Mouse (Mus musculus) heart, postnatal 14 days (tissue): ENCODE measurements at regions not wholly inside any gene's neighbourhood (a gene's known extent, or its start where the extent isn't known, plus 50 kb on each side); places are given as distances from the start of the nearest gene placed in this dataset.
"Not testable (repeated sequence)": the region's sequence is repeated elsewhere in the genome, so short reads cannot be mapped to it uniquely, and the experiment has no call there.

Source experiments
- DNase-seq, 2 experiments: peaks; one replicate each; pipeline ENCODE4 v3.0.0; 2021 to 2022
- intact Hi-C: fragments of 180-260 bp; cut with DNase I; formaldehyde crosslinking; loops from one replicate; pipeline ENCODE4 v1.15.1; 2025

- intact Hi-C loops: not testable (repeated sequence)
Measured at GRCm38 (mm10) chr12:115262431-115262830, 785.1 kb upstream of the Zfp386 start.

GRCm38 (mm10) chr12:115276749-115277148, 770.8 kb upstream of the Zfp386 start:
- DNase-seq, intact Hi-C loops: not testable (repeated sequence)

More at GRCm38 (mm10) chr12:115262431-115262830, 785.1 kb upstream of the Zfp386 start:
- DNase-seq: not testable (repeated sequence)

GRCm38 (mm10) chr12:115293772-115294171, 753.8 kb upstream of the Zfp386 start:
- DNase-seq, intact Hi-C loops: not testable (repeated sequence)

- DNase-seq, intact Hi-C loops: not testable (repeated sequence)
Measured at GRCm38 (mm10) chr12:115298041-115298440, 749.5 kb upstream of the Zfp386 start.

GRCm38 (mm10) chr12:115311956-115312355, 735.6 kb upstream of the Zfp386 start:
- no peak for DNase-seq
- intact Hi-C loops: no loop called here

- DNase-seq, intact Hi-C loops: not testable (repeated sequence)
Measured at GRCm38 (mm10) chr12:115312604-115313003, 734.9 kb upstream of the Zfp386 start.

GRCm38 (mm10) chr12:115320641-115321040, 726.9 kb upstream of the Zfp386 start:
- intact Hi-C loops, DNase-seq: not testable (repeated sequence)

- no peak for DNase-seq
- intact Hi-C loops: no loop called here
Measured at GRCm38 (mm10) chr12:115328439-115328838, 719.1 kb upstream of the Zfp386 start.

- intact Hi-C loops, DNase-seq: not testable (repeated sequence)
Measured at GRCm38 (mm10) chr12:115334770-115335169, 712.8 kb upstream of the Zfp386 start.

- DNase-seq: no peak
- intact Hi-C loops: no loop called here
Measured at GRCm38 (mm10) chr12:115336594-115336993, 710.9 kb upstream of the Zfp386 start.

- intact Hi-C loops, DNase-seq: not testable (repeated sequence)
Measured at GRCm38 (mm10) chr12:115346112-115346511, 701.4 kb upstream of the Zfp386 start.

- DNase-seq, intact Hi-C loops: not testable (repeated sequence)
Measured at GRCm38 (mm10) chr12:115359050-115359449, 688.5 kb upstream of the Zfp386 start.

- intact Hi-C loops, DNase-seq: not testable (repeated sequence)
Measured at GRCm38 (mm10) chr12:115365628-115366027, 681.9 kb upstream of the Zfp386 start.

- DNase-seq, intact Hi-C loops: not testable (repeated sequence)
Measured at GRCm38 (mm10) chr12:115371784-115372183, 675.7 kb upstream of the Zfp386 start.

GRCm38 (mm10) chr12:115373056-115373455, 674.5 kb upstream of the Zfp386 start:
- intact Hi-C loops, DNase-seq: not testable (repeated sequence)

- DNase-seq, intact Hi-C loops: not testable (repeated sequence)
Measured at GRCm38 (mm10) chr12:115386479-115386878, 661.0 kb upstream of the Zfp386 start.

- intact Hi-C loops: no loop called here
- DNase-seq: no peak
Measured at GRCm38 (mm10) chr12:115404116-115404515, 643.4 kb upstream of the Zfp386 start.

GRCm38 (mm10) chr12:115404657-115405056, 642.9 kb upstream of the Zfp386 start:
- DNase-seq: no peak
- intact Hi-C loops: no loop called here

GRCm38 (mm10) chr12:115446247-115446646, 601.3 kb upstream of the Zfp386 start:
- DNase-seq, intact Hi-C loops: not testable (repeated sequence)

- DNase-seq, intact Hi-C loops: not testable (repeated sequence)
Measured at GRCm38 (mm10) chr12:115452626-115453025, 594.9 kb upstream of the Zfp386 start.

GRCm38 (mm10) chr12:115464777-115465176, 582.7 kb upstream of the Zfp386 start:
- intact Hi-C loops, DNase-seq: not testable (repeated sequence)

- DNase-seq, intact Hi-C loops: not testable (repeated sequence)
Measured at GRCm38 (mm10) chr12:115468015-115468414, 579.5 kb upstream of the Zfp386 start.

- DNase-seq, intact Hi-C loops: not testable (repeated sequence)
Measured at GRCm38 (mm10) chr12:115468569-115468968, 579.0 kb upstream of the Zfp386 start.
